Mouse (Mus musculus) kidney, adult 2 months (tissue): ENCODE measurements around the gene Olfr1314. TPM values are rescaled to one million over a fixed set of nuclear protein-coding genes. Genes with fewer than 3 reads are reported as not detected.

Source experiments
- DNase-seq: peaks from one replicate; pipeline ENCODE4 v3.0.0; 2021
- H3K27ac ChIP-seq: fragments of 200-500 bp; 2 replicates; pipeline ENCODE4 v1.5.1; 2012; ENCODE audit warnings: low read depth, low read length, control low read depth, inconsistent platforms; ENCODE audit not compliant: insufficient read depth
- H3K27me3 ChIP-seq: fragments of 200-500 bp; replicated peaks from 2 replicates; pipeline ENCODE4 v1.6.1; 2012; ENCODE audit warnings: mild to moderate bottlenecking, moderate library complexity, low read length, inconsistent platforms; ENCODE audit not compliant: control insufficient read depth, insufficient read depth
- H3K36me3 ChIP-seq: fragments of 200-500 bp; 2 replicates; pipeline ENCODE4 v1.6.1; 2012; ENCODE audit warnings: mild to moderate bottlenecking, moderate library complexity, low read length, inconsistent platforms; ENCODE audit not compliant: control insufficient read depth, insufficient read depth
- H3K4me1 ChIP-seq: fragments of 200-500 bp; 2 replicates; pipeline ENCODE4 v1.6.1; 2011; ENCODE audit warnings: low read length; ENCODE audit not compliant: control insufficient read depth, insufficient read depth
- H3K4me3 ChIP-seq: fragments of 200-500 bp; 2 replicates; pipeline ENCODE4 v1.5.1; 2011; ENCODE audit warnings: mild to moderate bottlenecking, low read depth, low read length, control low read depth; ENCODE audit not compliant: insufficient read depth
- CTCF ChIP-seq: fragments of 200-500 bp; conservative IDR thresholded peaks from 2 replicates; pipeline ENCODE4 v1.5.1; 2011; ENCODE audit warnings: low read depth, mild to moderate bottlenecking, control low read depth, low read length, moderate library complexity, mixed read lengths; ENCODE audit not compliant: insufficient read depth, insufficient read length
- POLR2A ChIP-seq: fragments of 200-500 bp; IDR thresholded peaks from one replicate; pipeline ENCODE4 v1.6.1; 2011; ENCODE audit warnings: low read depth, low read length, control low read depth
- WGBS: fragments of 180-500 bp; shearing (Covaris S2); methylation state at CpG from one replicate; pipeline ENCODE4 v1.1.7; 2018; 5-methylcytosine and 5-hydroxymethylcytosine counted together
- polyA plus RNA-seq: library from polyadenylated mRNA; depleted of rRNA; stranded (reverse); fragments of >200 nt; gene quantifications from 2 replicates; pipeline ENCODE4 v1.2.3, GENCODE M21; 2012; rRNA removed

The Olfr1314 gene
- not detected in 2 replicates for polyA plus RNA-seq

DNA sequence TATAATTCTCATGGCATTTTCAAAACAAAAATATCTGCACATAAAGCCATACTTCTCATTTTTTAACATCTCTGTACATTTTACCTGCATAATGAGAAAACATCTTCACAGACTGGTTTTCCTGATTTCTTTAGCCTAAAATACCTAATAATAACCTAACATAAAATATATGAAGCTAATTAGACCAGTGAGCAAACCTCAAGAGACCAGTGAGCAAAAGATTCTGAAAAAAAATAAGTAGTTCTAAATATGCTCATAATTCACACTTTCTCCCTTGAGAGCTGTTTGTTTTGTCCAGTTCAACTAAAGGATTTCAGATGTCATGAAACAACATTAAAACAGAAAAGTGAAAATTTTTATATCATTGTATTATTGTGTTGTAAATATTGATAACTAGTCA is at the start of gene Olfr1314:
Gene Olfr1314 (minus strand): TSS at position 101 of the 400 bp plus-strand sequence.
- Histone ChIP-seq H3K4me3 (no peak within 1 kb of the TSS), H3K27ac (no peak within 1 kb of the TSS), H3K36me3 (no peaks in the 10 kb centered on the region), H3K4me1 (no peaks in the 10 kb centered on the region), H3K27me3 (no peaks in the 10 kb centered on the region)
- no peak for DNase-seq
- no peak for TF ChIP-seq CTCF
- TF ChIP-seq POLR2A, result no peak

DNA sequence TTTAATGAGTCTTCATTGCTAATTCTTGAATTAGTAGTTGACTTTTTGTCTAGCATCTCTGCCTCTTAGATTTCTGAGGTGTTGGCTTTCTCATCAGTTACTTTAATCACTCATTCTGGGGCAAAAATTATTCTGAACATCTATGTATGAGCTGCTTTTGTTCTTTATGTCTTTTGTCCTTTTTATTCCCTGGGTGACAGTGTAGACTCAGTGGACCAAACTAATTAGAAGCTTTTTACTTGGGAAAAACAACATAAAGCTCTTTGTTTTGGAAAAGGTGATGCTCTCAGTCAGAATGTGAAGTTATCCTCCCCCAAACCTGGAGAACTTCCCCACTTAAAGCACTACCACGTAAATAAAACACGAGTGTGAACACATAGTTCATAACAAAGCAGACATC is 43.4 kb upstream of the Olfr1314 start, which contains the start of gene Olfr1317:
Gene Olfr1317 (plus strand): TSS at position 301 of the 400 bp plus-strand sequence.
- Histone ChIP-seq H3K4me3 (no peak within 1 kb of the TSS), H3K36me3 (no peaks in the 10 kb centered on the region), H3K27me3 (no peaks in the 10 kb centered on the region), H3K27ac (no peak within 1 kb of the TSS), H3K4me1 (no peaks in the 10 kb centered on the region)
- 68% methylated on average over 2 of the region's 2 CpGs for WGBS
- TF ChIP-seq CTCF (no peak), POLR2A (no peak)
- DNase-seq, result no peak

DNA sequence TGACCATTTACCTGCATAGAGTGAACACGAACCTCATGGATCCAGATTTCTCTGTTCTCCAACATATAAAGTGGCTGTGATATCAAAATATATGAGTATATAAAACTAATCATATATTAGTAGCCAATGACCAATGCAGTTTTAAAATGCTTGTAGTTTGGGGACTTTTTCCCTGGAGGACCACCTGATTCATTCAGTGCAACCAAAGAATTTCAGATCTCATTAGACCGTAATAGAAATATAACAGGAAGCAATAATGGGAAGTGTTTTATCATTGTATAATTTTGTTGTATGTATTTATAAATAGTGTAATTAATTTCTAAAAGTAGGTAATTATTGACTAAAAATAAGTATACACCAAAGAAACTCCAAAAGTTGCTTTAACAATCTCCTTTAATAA is 38.3 kb upstream of the Olfr1314 start, which contains the start of gene Olfr1316:
Gene Olfr1316 (minus strand): TSS at position 101 of the 400 bp plus-strand sequence.
- no peaks in the 10 kb centered on the region for H3K27me3 ChIP-seq
- 79% methylated on average over 2 of the region's 2 CpGs for WGBS
- H3K27ac ChIP-seq, result no peak within 1 kb of the TSS
- no peak for DNase-seq
- no peaks in the 10 kb centered on the region for H3K4me1 ChIP-seq
- no peaks in the 10 kb centered on the region for H3K36me3 ChIP-seq
- TF ChIP-seq POLR2A, result no peak
- no peak for TF ChIP-seq CTCF
- no peak within 1 kb of the TSS for H3K4me3 ChIP-seq

DNA sequence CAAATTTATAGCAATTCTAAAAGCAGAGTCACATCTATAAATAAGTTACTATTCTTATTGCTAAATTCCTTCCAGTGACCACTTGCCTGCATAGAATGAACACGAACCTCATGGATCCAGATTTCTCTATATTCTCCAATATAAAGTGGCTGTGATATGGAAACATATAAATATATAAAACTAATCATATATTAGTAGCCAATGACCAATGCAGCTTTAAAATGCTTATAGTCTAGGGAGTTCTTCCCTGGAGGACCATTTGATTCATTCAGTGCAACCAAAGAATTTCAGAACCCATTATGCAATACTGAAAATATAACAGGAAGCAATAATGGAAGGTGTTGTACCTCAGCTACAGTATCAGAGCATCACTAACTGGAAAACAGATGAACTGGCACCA is 18.8 kb upstream of the Olfr1314 start, which contains the start of gene Olfr1315-ps1:
Gene Olfr1315-ps1 (minus strand): TSS at position 101 of the 400 bp plus-strand sequence.
- WGBS, result 70% methylated on average over 1 of the region's 1 CpGs
- no peaks in the 10 kb centered on the region for H3K27me3 ChIP-seq
- DNase-seq, result no peak

DNA sequence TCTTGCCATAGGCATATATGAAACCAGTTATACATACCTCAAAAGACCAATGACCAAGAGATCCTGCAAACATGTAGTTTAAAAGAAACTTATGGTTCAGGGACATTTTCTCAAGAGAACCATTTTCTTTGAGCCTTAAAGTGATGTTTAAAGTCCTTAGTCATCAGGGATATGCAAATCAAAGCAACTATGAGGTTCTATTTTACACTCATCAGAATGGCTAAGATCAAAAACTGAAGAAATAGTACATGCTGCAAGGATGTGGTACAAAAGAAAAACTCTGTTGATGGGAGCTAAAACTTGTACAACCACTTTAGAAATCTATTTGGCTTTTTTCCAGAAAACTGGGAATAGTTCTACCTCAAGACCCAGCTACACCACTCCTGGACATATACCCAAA is 18.8 kb downstream of the Olfr1314 start, which contains the start of gene Olfr1313:
Gene Olfr1313 (minus strand): TSS at position 101 of the 400 bp plus-strand sequence.
- H3K4me1 ChIP-seq, result no peaks in the 10 kb centered on the region
- no peak within 1 kb of the TSS for H3K27ac ChIP-seq
- H3K36me3 ChIP-seq, result no peaks in the 10 kb centered on the region
- TF ChIP-seq CTCF (no peak), POLR2A (no peak)
- no peak within 1 kb of the TSS for H3K4me3 ChIP-seq
- no peaks in the 10 kb centered on the region for H3K27me3 ChIP-seq
- no peak for DNase-seq

More for the DNA sequence above, 18.8 kb upstream of the Olfr1314 start, which contains the start of gene Olfr1315-ps1:
- Histone ChIP-seq H3K4me3 (no peak within 1 kb of the TSS), H3K36me3 (no peaks in the 10 kb centered on the region), H3K27ac (no peak within 1 kb of the TSS), H3K4me1 (no peaks in the 10 kb centered on the region)
- no peak for TF ChIP-seq POLR2A
- TF ChIP-seq CTCF, result no peak

DNA sequence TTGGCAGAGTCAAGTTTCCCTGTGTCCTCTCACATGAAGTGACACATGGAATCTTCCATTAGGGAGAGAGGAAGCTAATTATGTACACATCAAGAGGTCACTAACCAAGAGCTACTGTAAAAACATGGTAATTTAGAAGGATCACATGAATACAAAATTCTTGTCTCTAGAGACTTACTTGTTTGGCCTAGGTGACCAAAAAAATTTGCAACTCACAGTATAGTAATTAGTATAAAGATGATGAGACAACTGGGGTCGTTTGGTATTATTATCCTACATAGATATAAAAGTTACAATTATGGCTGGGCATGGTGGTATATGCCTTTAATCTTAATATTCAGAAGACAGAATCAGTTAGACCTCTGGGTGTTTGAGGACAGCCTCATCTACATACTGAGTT is 46.4 kb downstream of the Olfr1314 start, which contains the start of gene Olfr1312:
Gene Olfr1312 (minus strand): TSS at position 101 of the 400 bp plus-strand sequence.
- H3K36me3 ChIP-seq, result no peaks in the 10 kb centered on the region
- TF ChIP-seq CTCF (no peak), POLR2A (no peak)
- H3K27me3 ChIP-seq, result no peaks in the 10 kb centered on the region
- no peaks in the 10 kb centered on the region for H3K4me1 ChIP-seq
- no peak for DNase-seq
- 30% methylated on average over 1 of the region's 1 CpGs for WGBS
- no peak within 1 kb of the TSS for H3K27ac ChIP-seq
- no peak within 1 kb of the TSS for H3K4me3 ChIP-seq

Other genes with a start within 250 kb of the Olfr1314 start
- gene Olfr1305, start 219.6 kb downstream of the Olfr1314 start, polyA plus RNA-seq, result not detected in 2 replicates
- not detected in 2 replicates for gene Olfr1306, start 180.5 kb downstream of the Olfr1314 start, polyA plus RNA-seq
- gene Olfr1307, start 147.3 kb downstream of the Olfr1314 start, polyA plus RNA-seq, result not detected in 2 replicates
- not detected in 2 replicates for gene Olfr1308, start 131.8 kb downstream of the Olfr1314 start, polyA plus RNA-seq
- gene Olfr1309, start 106.5 kb downstream of the Olfr1314 start, polyA plus RNA-seq, result not detected in 2 replicates
- gene Olfr1310, start 84.1 kb downstream of the Olfr1314 start, polyA plus RNA-seq, result not detected in 2 replicates
- gene Olfr1311, start 72.4 kb downstream of the Olfr1314 start, polyA plus RNA-seq, result not detected in 2 replicates
- gene Olfr1312, start 46.5 kb downstream of the Olfr1314 start, polyA plus RNA-seq, result not detected in 2 replicates
- not detected in 2 replicates for gene Olfr1313, start 18.9 kb downstream of the Olfr1314 start, polyA plus RNA-seq
- not detected in 2 replicates for gene Olfr1315-ps1, start 18.7 kb upstream of the Olfr1314 start, polyA plus RNA-seq
- not detected in 2 replicates for gene Olfr1316, start 38.2 kb upstream of the Olfr1314 start, polyA plus RNA-seq
- not detected in 2 replicates for gene Olfr1317, start 43.5 kb upstream of the Olfr1314 start, polyA plus RNA-seq
- not detected in 2 replicates for gene Olfr1318, start 57.4 kb upstream of the Olfr1314 start, polyA plus RNA-seq
- gene Lpcat4, start 142.7 kb upstream of the Olfr1314 start, polyA plus RNA-seq, result 22.5 and 22.6 TPM in 2 replicates
- gene Nutm1, start 162.5 kb upstream of the Olfr1314 start, polyA plus RNA-seq, result 0.02 TPM in 1 of 2 replicates, not detected in the other
- gene Nop10, start 165.1 kb upstream of the Olfr1314 start, polyA plus RNA-seq, result 166 and 167 TPM in 2 replicates
- gene Slc12a6, start 169.0 kb upstream of the Olfr1314 start, polyA plus RNA-seq, result 27.8 and 29.6 TPM in 2 replicates
- not detected in 2 replicates for gene Gm21985, start 169.5 kb upstream of the Olfr1314 start, polyA plus RNA-seq